Mouse (Mus musculus) liver, embryonic 12.5 days (tissue): Measurements from ENCODE around the gene Rbfox3. TPM values are rescaled to one million over a fixed set of nuclear protein-coding genes. Genes with fewer than 3 reads are reported as not detected.

Source experiments
- ATAC-seq: fragments of 200-750 bp; cut with Nextera tagmentation; 2 replicates; pipeline ENCODE4 v1.8.0; 2017; ENCODE audit warnings: moderate number of reproducible peaks, mild to moderate bottlenecking, moderate library complexity
- H3K27ac ChIP-seq: fragments of 300-500 bp; sonication (generic); 2 replicates; pipeline ENCODE4 v1.5.1; 2016; ENCODE audit warnings: mild to moderate bottlenecking
- H3K27me3 ChIP-seq: fragments of 300-500 bp; sonication (generic); replicated peaks from 2 replicates; pipeline ENCODE4 v1.6.1; 2016; ENCODE audit warnings: mild to moderate bottlenecking, moderate library complexity
- H3K36me3 ChIP-seq: fragments of 300-500 bp; sonication (generic); 2 replicates; pipeline ENCODE4 v1.6.1; 2016; ENCODE audit warnings: mild to moderate bottlenecking, moderate library complexity
- H3K4me1 ChIP-seq: fragments of 300-500 bp; sonication (generic); 2 replicates; pipeline ENCODE4 v1.6.1; 2016
- H3K4me2 ChIP-seq: fragments of 300-500 bp; sonication (generic); 2 replicates; pipeline ENCODE4 v1.6.1; 2016; ENCODE audit warnings: mild to moderate bottlenecking, moderate library complexity
- H3K4me3 ChIP-seq: fragments of 300-500 bp; sonication (generic); 2 replicates; pipeline ENCODE4 v1.5.1; 2016; ENCODE audit warnings: mild to moderate bottlenecking, moderate library complexity
- H3K9ac ChIP-seq: fragments of 300-500 bp; sonication (generic); 2 replicates; pipeline ENCODE4 v1.6.1; 2016; ENCODE audit warnings: mild to moderate bottlenecking, moderate library complexity
- H3K9me3 ChIP-seq: fragments of 300-500 bp; sonication (generic); replicated peaks from 2 replicates; pipeline ENCODE4 v1.6.1; 2016; ENCODE audit warnings: mild to moderate bottlenecking, moderate library complexity
- WGBS: fragments of 180-500 bp; shearing (Covaris S2); methylation state at CpG from one replicate; pipeline ENCODE4 v1.1.7; 2016; ENCODE audit not compliant: insufficient replicate concordance; 5-methylcytosine and 5-hydroxymethylcytosine counted together
- polyA plus RNA-seq: library from polyadenylated mRNA; unstranded; fragments of >200 nt; fragmentation: Nextera tagmentation; extraction: Ambion mirVana; gene quantifications from 2 replicates; pipeline ENCODE4 v1.2.1, GENCODE M21; 2016

The Rbfox3 gene
- polyA plus RNA-seq, result 0.46 and 0.61 TPM in 2 replicates

GRCm38 (mm10) chr11:118911307-118912070, at the start of gene Rbfox3:
TSS of gene Rbfox3 (minus strand) at chr11:118911597.
- 30% methylated on average over 4 of the region's 4 CpGs for WGBS
- no peak for ATAC-seq
- peaks cover 77% of the 10 kb centered on the region for H3K27me3 ChIP-seq
- no peak within 1 kb of the TSS for H3K4me2 ChIP-seq
- no peaks in the 10 kb centered on the region for H3K9me3 ChIP-seq
- H3K4me1 ChIP-seq, result 0 out of 2 replicates have a peak, but pooled peaks cover 2% of the 10 kb centered on the region
- H3K27ac ChIP-seq, result no peak within 1 kb of the TSS
- no peak within 1 kb of the TSS for H3K9ac ChIP-seq
- no peak within 1 kb of the TSS for H3K4me3 ChIP-seq
- H3K36me3 ChIP-seq, result no peaks in the 10 kb centered on the region

- Histone ChIP-seq H3K4me1 (no peaks in the 10 kb centered on the region), H3K27me3 (peaks cover 5% of the 10 kb centered on the region), H3K4me3 (no peak overlapping the region), H3K27ac (no peak overlapping the region), H3K9ac (no peak overlapping the region), H3K36me3 (no peaks in the 10 kb centered on the region), H3K9me3 (no peaks in the 10 kb centered on the region), H3K4me2 (no peak overlapping the region)
- WGBS, result 40% methylated on average over 3 of the region's 3 CpGs
- no peak for ATAC-seq
Measured at GRCm38 (mm10) chr11:118960649-118961048, 49.3 kb upstream of the Rbfox3 start.

GRCm38 (mm10) chr11:118957070-118957471, 45.7 kb upstream of the Rbfox3 start:
- Histone ChIP-seq H3K36me3 (no peaks in the 10 kb centered on the region), H3K27ac (no peak overlapping the region), H3K9ac (no peak overlapping the region), H3K4me2 (no peak overlapping the region), H3K9me3 (no peaks in the 10 kb centered on the region), H3K4me1 (no peaks in the 10 kb centered on the region), H3K4me3 (no peak overlapping the region), H3K27me3 (peaks cover 15% of the 10 kb centered on the region)
- WGBS, result 60% methylated on average over 14 of the region's 14 CpGs
- no peak for ATAC-seq

- no peak overlapping the region for H3K9ac ChIP-seq
- no peaks in the 10 kb centered on the region for H3K4me1 ChIP-seq
- no peak overlapping the region for H3K4me2 ChIP-seq
- H3K4me3 ChIP-seq, result no peak overlapping the region
- no peak overlapping the region for H3K27ac ChIP-seq
- H3K9me3 ChIP-seq, result no peaks in the 10 kb centered on the region
- H3K36me3 ChIP-seq, result no peaks in the 10 kb centered on the region
- 24% methylated on average over 6 of the region's 6 CpGs for whole genome bisulfite sequencing
- peaks cover 20% of the 10 kb centered on the region for H3K27me3 ChIP-seq
- ATAC-seq, result no peak
Measured at GRCm38 (mm10) chr11:118955016-118955415, 43.6 kb upstream of the Rbfox3 start.

GRCm38 (mm10) chr11:118945868-118946267, 34.5 kb upstream of the Rbfox3 start:
- peaks cover 9% of the 10 kb centered on the region for H3K27me3 ChIP-seq
- WGBS, result 69% methylated on average over 8 of the region's 8 CpGs
- no peak for ATAC-seq

GRCm38 (mm10) chr11:118941268-118941667, 29.9 kb upstream of the Rbfox3 start:
- no peak for ATAC-seq
- Histone ChIP-seq H3K27me3 (no peaks in the 10 kb centered on the region; the same call in 1 of the 2 replicates), H3K9me3 (no peaks in the 10 kb centered on the region), H3K9ac (no peak overlapping the region), H3K4me1 (no peaks in the 10 kb centered on the region), H3K36me3 (no peaks in the 10 kb centered on the region), H3K27ac (no peak overlapping the region), H3K4me2 (no peak overlapping the region), H3K4me3 (no peak overlapping the region)
- WGBS, result 32% methylated on average over 5 of the region's 5 CpGs

More at GRCm38 (mm10) chr11:118945868-118946267, 34.5 kb upstream of the Rbfox3 start:
- no peak overlapping the region for H3K9ac ChIP-seq
- no peaks in the 10 kb centered on the region for H3K36me3 ChIP-seq
- no peak overlapping the region for H3K27ac ChIP-seq
- no peak overlapping the region for H3K4me2 ChIP-seq
- no peak overlapping the region for H3K4me3 ChIP-seq
- no peaks in the 10 kb centered on the region for H3K9me3 ChIP-seq
- no peaks in the 10 kb centered on the region for H3K4me1 ChIP-seq

- H3K27ac ChIP-seq, result no peak overlapping the region
- no peaks in the 10 kb centered on the region for H3K4me1 ChIP-seq
- no peak for ATAC-seq
- H3K9me3 ChIP-seq, result no peaks in the 10 kb centered on the region
- no peaks in the 10 kb centered on the region for H3K36me3 ChIP-seq
- WGBS, result 67% methylated on average over 11 of the region's 11 CpGs
- no peak overlapping the region for H3K4me2 ChIP-seq
- no peaks in the 10 kb centered on the region; the same call in 1 of the 2 replicates for H3K27me3 ChIP-seq
- H3K4me3 ChIP-seq, result no peak overlapping the region
- no peak overlapping the region for H3K9ac ChIP-seq
Measured at GRCm38 (mm10) chr11:118940539-118940938, 29.1 kb upstream of the Rbfox3 start.

GRCm38 (mm10) chr11:118939731-118940130, 28.3 kb upstream of the Rbfox3 start:
- no peaks in the 10 kb centered on the region for H3K36me3 ChIP-seq
- no peak overlapping the region for H3K27ac ChIP-seq
- ATAC-seq, result no peak
- H3K4me1 ChIP-seq, result no peaks in the 10 kb centered on the region
- no peaks in the 10 kb centered on the region for H3K9me3 ChIP-seq
- no peaks in the 10 kb centered on the region; the same call in 1 of the 2 replicates for H3K27me3 ChIP-seq
- 60% methylated on average over 4 of the region's 4 CpGs for WGBS
- no peak overlapping the region for H3K4me2 ChIP-seq
- no peak overlapping the region for H3K4me3 ChIP-seq
- H3K9ac ChIP-seq, result no peak overlapping the region

- Histone ChIP-seq H3K9me3 (0 out of 2 replicates have a peak, but pooled peaks cover 3% of the 10 kb centered on the region), H3K4me3 (no peak overlapping the region), H3K27me3 (no peaks in the 10 kb centered on the region), H3K27ac (no peak overlapping the region), H3K36me3 (no peaks in the 10 kb centered on the region), H3K9ac (no peak overlapping the region), H3K4me2 (no peak overlapping the region), H3K4me1 (no peaks in the 10 kb centered on the region)
- ATAC-seq, result no peak
- WGBS, result 32% methylated on average over 1 of the region's 1 CpGs
Measured at GRCm38 (mm10) chr11:118934925-118935324, 23.5 kb upstream of the Rbfox3 start.

- WGBS, result 5% methylated on average over 5 of the region's 5 CpGs
- no peak overlapping the region for H3K27ac ChIP-seq
- H3K4me2 ChIP-seq, result no peak overlapping the region
- H3K4me1 ChIP-seq, result no peaks in the 10 kb centered on the region
- ATAC-seq, result no peak
- no peak overlapping the region for H3K9ac ChIP-seq
- no peak overlapping the region for H3K4me3 ChIP-seq
- 0 out of 2 replicates have a peak, but pooled peaks cover 3% of the 10 kb centered on the region for H3K9me3 ChIP-seq
- no peaks in the 10 kb centered on the region; the same call in 1 of the 2 replicates for H3K27me3 ChIP-seq
- no peaks in the 10 kb centered on the region for H3K36me3 ChIP-seq
Measured at GRCm38 (mm10) chr11:118927081-118927480, 15.7 kb upstream of the Rbfox3 start.

- Histone ChIP-seq H3K27me3 (peaks cover 5% of the 10 kb centered on the region), H3K9me3 (no peaks in the 10 kb centered on the region), H3K9ac (no peak overlapping the region), H3K4me2 (no peak overlapping the region), H3K27ac (no peak overlapping the region), H3K4me1 (no peaks in the 10 kb centered on the region), H3K4me3 (no peak overlapping the region), H3K36me3 (no peaks in the 10 kb centered on the region)
- WGBS, result 46% methylated on average over 6 of the region's 6 CpGs
- ATAC-seq, result no peak
Measured at GRCm38 (mm10) chr11:118921852-118922251, 10.5 kb upstream of the Rbfox3 start.

GRCm38 (mm10) chr11:118916423-118917030, 5.1 kb upstream of the Rbfox3 start:
- Histone ChIP-seq H3K9me3 (no peaks in the 10 kb centered on the region), H3K4me2 (no peak overlapping the region), H3K27ac (no peak overlapping the region), H3K27me3 (peaks cover 35% of the 10 kb centered on the region), H3K36me3 (no peaks in the 10 kb centered on the region), H3K4me3 (no peak overlapping the region), H3K9ac (no peak overlapping the region; the same call in 1 of the 2 replicates), H3K4me1 (no peaks in the 10 kb centered on the region)
- ATAC-seq, result no peak
- WGBS, result 53% methylated on average over 15 of the region's 15 CpGs
